Mouse (Mus musculus) lung, embryonic 14.5 days (tissue): ENCODE results near the gene Elovl1. TPM values are rescaled to one million over a fixed set of nuclear protein-coding genes. Genes with fewer than 3 reads are reported as not detected.

Experiments
- ATAC-seq: fragments of 200-750 bp; cut with Nextera tagmentation; 2 replicates; pipeline ENCODE4 v1.8.0; 2017; ENCODE audit warnings: mild to moderate bottlenecking, moderate TSS enrichment, moderate library complexity; ENCODE audit not compliant: insufficient read depth
- DNase-seq: peaks from one replicate; pipeline ENCODE4 v3.0.0-alpha.2; 2015
- H3K27ac ChIP-seq: fragments of 300-500 bp; sonication (generic); 2 replicates; pipeline ENCODE4 v1.5.1; 2014; ENCODE audit warnings: low read depth, mild to moderate bottlenecking, moderate library complexity
- H3K27me3 ChIP-seq: fragments of 300-500 bp; sonication (generic); 2 replicates; pipeline ENCODE4 v1.6.1; 2014; ENCODE audit warnings: low read length, control low read depth; ENCODE audit not compliant: insufficient read depth
- H3K36me3 ChIP-seq: fragments of 300-500 bp; sonication (generic); 2 replicates; pipeline ENCODE4 v1.6.1; 2014; ENCODE audit warnings: control low read depth; ENCODE audit not compliant: insufficient read depth
- H3K4me1 ChIP-seq: fragments of 300-500 bp; sonication (generic); 2 replicates; pipeline ENCODE4 v1.6.1; 2014; ENCODE audit warnings: antibody characterized with exemption, control low read depth; ENCODE audit not compliant: insufficient read depth
- H3K4me2 ChIP-seq: fragments of 300-500 bp; sonication (generic); 2 replicates; pipeline ENCODE4 v1.6.1; 2014; ENCODE audit warnings: mild to moderate bottlenecking
- H3K4me3 ChIP-seq: fragments of 300-500 bp; sonication (generic); 2 replicates; pipeline ENCODE4 v1.5.1; 2014; ENCODE audit warnings: low read depth, low read length
- H3K9ac ChIP-seq: fragments of 300-500 bp; sonication (generic); 2 replicates; pipeline ENCODE4 v1.6.1; 2014
- H3K9me3 ChIP-seq: fragments of 300-500 bp; sonication (generic); 2 replicates; pipeline ENCODE4 v1.6.1; 2016; ENCODE audit warnings: low read depth, low read length, control low read depth
- CTCF ChIP-seq: IDR thresholded peaks from 2 replicates; pipeline ENCODE4 v1.5.1; 2016; ENCODE audit warnings: antibody characterized with exemption, low read depth
- WGBS: fragments of 180-500 bp; shearing (Covaris S2); extraction: QIAGEN DNeasy Blood & Tissue Kit; methylation state at CpG from one replicate; pipeline ENCODE4 v1.1.7; 2014; 5-methylcytosine and 5-hydroxymethylcytosine counted together
- polyA plus RNA-seq: library from polyadenylated mRNA; unstranded; fragments of >200 nt; fragmentation: Nextera tagmentation; extraction: Ambion mirVana; gene quantifications from 2 replicates; pipeline ENCODE4 v1.2.1, GENCODE M21; 2014

The Elovl1 gene
- polyA plus RNA-seq: 96.5 and 97.8 TPM in 2 replicates

DNA sequence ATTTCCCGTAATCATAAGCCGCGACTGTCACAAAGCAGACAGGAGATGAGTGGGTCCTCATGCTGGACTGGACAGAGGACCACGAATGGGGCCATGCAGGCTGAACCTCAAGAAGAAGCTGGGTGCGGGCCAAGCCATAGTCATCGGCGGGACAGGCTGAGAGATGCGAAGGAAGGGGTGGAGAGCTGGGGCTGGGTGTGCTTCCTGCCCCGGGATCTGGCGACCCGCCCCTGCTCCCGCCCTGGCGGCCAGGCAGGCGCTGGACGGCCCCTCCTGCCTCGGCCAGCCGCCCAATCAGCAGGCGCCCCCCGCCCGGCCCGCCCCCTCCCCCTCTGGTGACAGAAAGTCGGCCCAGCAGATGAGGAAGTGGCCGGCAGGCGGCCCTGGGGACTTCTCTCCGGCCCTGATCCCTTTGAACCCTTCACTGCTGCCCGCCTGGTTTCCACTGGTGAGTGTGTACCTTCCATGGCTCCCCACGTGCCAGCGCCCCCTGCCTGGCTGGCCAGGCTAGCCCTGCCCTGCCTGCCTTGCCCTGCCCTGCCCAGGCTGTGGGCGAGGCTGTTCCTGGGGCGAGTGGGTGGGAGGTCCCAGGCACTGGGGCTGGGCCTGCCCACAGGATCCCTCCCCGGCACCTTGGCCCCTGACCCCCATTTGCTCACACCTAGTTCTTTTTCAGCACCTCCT lies at the start of gene Elovl1:
Gene Elovl1, plus strand, starts transcription at position 326 of the 684 bp plus-strand sequence.
- WGBS: under 1% methylated on average over 29 of the region's 31 CpGs
- ATAC-seq: peak; percentile 97

DNA sequence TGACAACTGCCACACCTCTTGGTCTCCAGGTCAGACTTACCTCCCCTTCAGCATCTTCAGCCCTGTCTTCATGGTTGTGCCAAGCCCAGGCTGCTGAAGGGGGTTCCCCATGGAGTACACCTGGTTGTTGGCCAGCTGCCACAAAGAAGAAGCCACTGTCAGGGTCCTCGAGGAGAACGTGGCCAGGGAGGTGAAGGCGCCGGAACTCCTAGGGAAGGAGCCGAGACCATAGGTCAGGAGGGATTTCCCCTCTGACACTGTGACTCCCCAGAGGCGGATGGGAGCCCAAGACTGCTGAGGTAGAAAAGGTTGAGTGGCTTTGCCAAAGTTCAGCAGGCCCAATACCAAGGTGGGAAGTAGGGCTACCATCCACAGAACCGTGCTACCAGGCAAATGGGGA lies 44.6 kb upstream of the Elovl1 start:
- Histone ChIP-seq H3K4me1 (no peaks in the 10 kb centered on the region), H3K9me3 (no peaks in the 10 kb centered on the region), H3K4me3 (no peak overlapping the region), H3K4me2 (no peak overlapping the region), H3K9ac (no peak overlapping the region), H3K27ac (no peak overlapping the region), H3K27me3 (no peaks in the 10 kb centered on the region), H3K36me3 (peaks cover 89% of the 10 kb centered on the region)
- 92% methylated on average over 7 of the region's 7 CpGs for WGBS
- DNase-seq: no peak
- TF ChIP-seq CTCF: no peak
- no peak for ATAC-seq

More for the DNA sequence above, at the start of gene Elovl1:
- H3K4me2 ChIP-seq: peak within 1 kb of the TSS; percentile 72
- peaks cover 14% of the 10 kb centered on the region for H3K4me1 ChIP-seq
- peaks cover 31% of the 10 kb centered on the region for H3K36me3 ChIP-seq
- peak within 1 kb of the TSS; percentile 74 for H3K4me3 ChIP-seq
- peak; percentile 95 for DNase-seq
- peak within 1 kb of the TSS; percentile 75 for H3K9ac ChIP-seq
- H3K27ac ChIP-seq: peak within 1 kb of the TSS; percentile 82
- H3K27me3 ChIP-seq: no peaks in the 10 kb centered on the region
- TF ChIP-seq CTCF: peak; percentile 65
- no peaks in the 10 kb centered on the region for H3K9me3 ChIP-seq

DNA sequence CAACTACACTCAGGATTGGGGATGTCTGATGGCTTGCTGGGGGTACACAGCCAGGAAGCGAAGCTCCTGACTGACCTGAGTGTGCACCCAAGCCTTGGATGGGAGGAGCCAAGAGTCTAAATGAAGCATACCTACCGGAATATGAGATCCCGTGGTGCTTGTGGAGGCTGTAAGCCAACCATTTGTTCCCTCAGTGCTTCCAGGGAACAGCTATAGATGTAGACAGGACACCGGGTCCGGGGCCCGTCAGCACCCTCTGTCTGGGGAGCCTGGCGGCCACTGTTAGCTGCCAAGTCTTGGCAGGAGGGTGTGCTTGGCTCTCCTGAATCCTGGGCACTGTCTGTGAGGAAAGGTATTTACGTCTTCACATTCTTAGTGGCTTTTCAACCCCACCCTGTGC lies 40.6 kb upstream of the Elovl1 start:
- no peak overlapping the region for H3K4me3 ChIP-seq
- no peaks in the 10 kb centered on the region for H3K4me1 ChIP-seq
- DNase-seq (no peak), ATAC-seq (no peak)
- H3K9ac ChIP-seq: no peak overlapping the region
- no peak overlapping the region for H3K27ac ChIP-seq
- no peak overlapping the region for H3K4me2 ChIP-seq
- H3K27me3 ChIP-seq: no peaks in the 10 kb centered on the region
- no peak for TF ChIP-seq CTCF
- no peaks in the 10 kb centered on the region for H3K9me3 ChIP-seq
- peaks cover 99% of the 10 kb centered on the region for H3K36me3 ChIP-seq
- WGBS: 89% methylated on average over 8 of the region's 8 CpGs

- 94% methylated on average over 11 of the region's 11 CpGs for WGBS
- H3K36me3 ChIP-seq: peaks cover 90% of the 10 kb centered on the region
- no peak overlapping the region for H3K9ac ChIP-seq
Measured at GRCm38 (mm10) chr4:118390146-118390545, 37.7 kb upstream of the Elovl1 start.

DNA sequence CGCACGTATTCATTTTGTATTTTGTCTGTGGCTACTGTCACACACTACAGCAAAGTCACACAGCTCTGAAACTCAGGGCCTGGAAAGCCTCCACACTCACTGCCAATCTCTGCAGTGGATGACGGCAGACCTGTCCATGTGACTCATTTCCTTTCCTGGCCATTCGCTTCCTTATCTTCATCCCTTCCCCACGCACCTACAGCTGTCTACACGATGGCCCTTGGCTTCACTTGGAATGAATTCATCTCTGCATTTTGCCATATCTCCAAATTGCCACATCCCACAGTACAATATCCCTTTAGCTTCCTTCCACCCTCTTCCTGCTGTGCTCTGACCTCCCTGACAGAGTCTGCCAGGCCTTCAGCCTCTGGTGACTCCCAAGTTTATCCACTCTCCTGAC lies 33.4 kb upstream of the Elovl1 start:
- Histone ChIP-seq H3K4me3 (no peak overlapping the region), H3K9me3 (no peaks in the 10 kb centered on the region), H3K4me1 (no peaks in the 10 kb centered on the region), H3K4me2 (no peak overlapping the region), H3K9ac (no peak overlapping the region), H3K27ac (no peak overlapping the region), H3K36me3 (peaks cover 79% of the 10 kb centered on the region), H3K27me3 (no peaks in the 10 kb centered on the region)
- ATAC-seq (no peak), DNase-seq (no peak)
- TF ChIP-seq CTCF: no peak
- 84% methylated on average over 6 of the region's 6 CpGs for WGBS

More at GRCm38 (mm10) chr4:118390146-118390545, 37.7 kb upstream of the Elovl1 start:
- DNase-seq: no peak
- TF ChIP-seq CTCF: no peak
- Histone ChIP-seq H3K4me2 (no peak overlapping the region), H3K27ac (no peak overlapping the region), H3K9me3 (no peaks in the 10 kb centered on the region), H3K4me1 (no peaks in the 10 kb centered on the region), H3K4me3 (no peak overlapping the region), H3K27me3 (no peaks in the 10 kb centered on the region)
- no peak for ATAC-seq

- 0 out of 2 replicates have a peak overlapping the region, but pooled peaks have one; percentile 25 for H3K27ac ChIP-seq
- no peaks in the 10 kb centered on the region for H3K9me3 ChIP-seq
- peaks cover 79% of the 10 kb centered on the region for H3K36me3 ChIP-seq
- no peak overlapping the region for H3K9ac ChIP-seq
- 58% methylated on average over 4 of the region's 4 CpGs for WGBS
- H3K4me3 ChIP-seq: no peak overlapping the region
- H3K4me1 ChIP-seq: no peaks in the 10 kb centered on the region
- H3K4me2 ChIP-seq: no peak overlapping the region
- no peak for ATAC-seq
- DNase-seq: peak; percentile 34
- no peak for TF ChIP-seq CTCF
- no peaks in the 10 kb centered on the region for H3K27me3 ChIP-seq
Measured at GRCm38 (mm10) chr4:118395289-118395688, 32.6 kb upstream of the Elovl1 start.

- Histone ChIP-seq H3K4me2 (no peak overlapping the region), H3K27ac (no peak overlapping the region), H3K9me3 (no peaks in the 10 kb centered on the region), H3K27me3 (no peaks in the 10 kb centered on the region), H3K36me3 (peaks cover 79% of the 10 kb centered on the region), H3K4me3 (no peak overlapping the region), H3K4me1 (no peaks in the 10 kb centered on the region), H3K9ac (no peak overlapping the region)
- TF ChIP-seq CTCF: no peak
- ATAC-seq (no peak), DNase-seq (no peak)
- 74% methylated on average over 3 of the region's 3 CpGs for WGBS
Measured at GRCm38 (mm10) chr4:118396433-118396832, 31.5 kb upstream of the Elovl1 start.
